Mouse (Mus musculus) kidney, embryonic 15.5 days (tissue): ENCODE measurements around the gene Ilf3. TPM values are rescaled to one million over a fixed set of nuclear protein-coding genes. Genes with fewer than 3 reads are reported as not detected.
"Not testable (repeated sequence)": the region's sequence is repeated elsewhere in the genome, so short reads cannot be mapped to it uniquely, and the experiment has no call there.

Experiments
- ATAC-seq: fragments of 200-750 bp; cut with Nextera tagmentation; replicated peaks from 2 replicates; pipeline ENCODE4 v1.8.0; 2017; ENCODE audit warnings: moderate TSS enrichment; ENCODE audit not compliant: low FRiP score
- H3K27ac ChIP-seq: fragments of 300-500 bp; sonication (generic); 2 replicates; pipeline ENCODE4 v1.5.1; 2015; ENCODE audit warnings: mild to moderate bottlenecking, inconsistent platforms
- H3K27me3 ChIP-seq: fragments of 300-500 bp; sonication (generic); 2 replicates; pipeline ENCODE4 v1.6.1; 2015; ENCODE audit warnings: inconsistent platforms
- H3K36me3 ChIP-seq: fragments of 300-500 bp; sonication (generic); 2 replicates; pipeline ENCODE4 v1.6.1; 2015; ENCODE audit warnings: inconsistent platforms
- H3K4me1 ChIP-seq: fragments of 300-500 bp; sonication (generic); 2 replicates; pipeline ENCODE4 v1.6.1; 2015; ENCODE audit warnings: inconsistent platforms
- H3K4me2 ChIP-seq: fragments of 300-500 bp; sonication (generic); 2 replicates; pipeline ENCODE4 v1.6.1; 2015; ENCODE audit warnings: moderate library complexity, mild to moderate bottlenecking, inconsistent platforms
- H3K4me3 ChIP-seq: fragments of 300-500 bp; sonication (generic); replicated peaks from 2 replicates; pipeline ENCODE4 v1.5.1; 2015; ENCODE audit warnings: mild to moderate bottlenecking, inconsistent platforms
- H3K9ac ChIP-seq: fragments of 300-500 bp; sonication (generic); 2 replicates; pipeline ENCODE4 v1.6.1; 2015; ENCODE audit warnings: mild to moderate bottlenecking, inconsistent platforms
- H3K9me3 ChIP-seq: fragments of 300-500 bp; sonication (generic); replicated peaks from 2 replicates; pipeline ENCODE4 v1.6.1; 2016; ENCODE audit warnings: inconsistent platforms
- WGBS: fragments of 180-500 bp; shearing (Covaris S2); methylation state at CpG from one replicate; pipeline ENCODE4 v1.1.7; 2015; ENCODE audit warnings: mixed read lengths; 5-methylcytosine and 5-hydroxymethylcytosine counted together
- polyA plus RNA-seq: library from polyadenylated mRNA; unstranded; fragments of >200 nt; fragmentation: Nextera tagmentation; extraction: Ambion mirVana; gene quantifications from 2 replicates; pipeline ENCODE4 v1.2.1, GENCODE M21; 2015

Ilf3 gene
- polyA plus RNA-seq, result 208 and 221 TPM in 2 replicates

DNA sequence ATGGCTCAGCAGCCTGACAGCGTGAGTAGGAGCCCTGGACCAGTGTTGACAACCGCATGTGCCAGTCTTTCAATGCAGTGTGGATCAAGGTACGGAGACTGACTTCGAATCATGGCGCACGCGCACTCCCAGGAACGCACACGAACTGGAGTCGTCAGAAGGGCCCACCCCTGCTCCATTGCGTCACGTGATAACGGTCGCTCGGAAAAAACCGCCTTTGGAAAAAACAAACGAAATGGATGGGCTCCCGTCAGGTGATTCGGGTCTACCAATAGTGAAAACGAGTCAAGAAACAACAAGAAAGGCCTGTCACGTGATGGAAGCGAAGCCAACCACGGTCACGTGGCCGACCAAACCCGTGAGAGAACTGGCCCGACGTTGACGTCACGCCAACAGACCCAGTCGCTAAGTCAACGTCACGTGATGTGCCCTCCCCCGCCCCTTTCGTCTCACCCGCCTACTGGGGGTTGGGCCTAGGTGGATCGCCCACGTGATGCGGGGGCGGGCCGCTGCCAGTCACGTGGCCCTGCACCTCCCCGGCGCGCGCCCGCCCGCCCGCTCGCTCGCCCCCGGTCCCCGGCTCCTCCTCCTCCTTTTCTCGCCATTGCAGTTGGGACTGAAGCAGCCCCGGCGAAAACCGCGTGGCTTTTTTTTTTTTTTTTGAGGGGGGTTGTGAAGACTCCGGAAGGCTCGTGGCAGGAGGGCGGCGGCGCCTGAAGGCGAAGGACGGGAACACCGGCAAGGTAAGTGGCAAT is at the start of gene Ilf3:
Gene Ilf3 (plus strand): TSS at position 515 of the 755 bp plus-strand sequence.
- Histone ChIP-seq H3K9me3 (no peaks in the 10 kb centered on the region), H3K4me1 (peaks cover 30% of the 10 kb centered on the region), H3K9ac (peak within 1 kb of the TSS; percentile 75), H3K36me3 (peaks cover 11% of the 10 kb centered on the region), H3K27me3 (peaks cover 4% of the 10 kb centered on the region; the same call in 1 of the 2 replicates), H3K27ac (peak within 1 kb of the TSS; percentile 93), H3K4me3 (peak within 1 kb of the TSS; percentile 67), H3K4me2 (peak within 1 kb of the TSS; percentile 70)
- ATAC-seq, result peak; percentile 86
- under 1% methylated on average over 64 of the region's 66 CpGs for WGBS

DNA sequence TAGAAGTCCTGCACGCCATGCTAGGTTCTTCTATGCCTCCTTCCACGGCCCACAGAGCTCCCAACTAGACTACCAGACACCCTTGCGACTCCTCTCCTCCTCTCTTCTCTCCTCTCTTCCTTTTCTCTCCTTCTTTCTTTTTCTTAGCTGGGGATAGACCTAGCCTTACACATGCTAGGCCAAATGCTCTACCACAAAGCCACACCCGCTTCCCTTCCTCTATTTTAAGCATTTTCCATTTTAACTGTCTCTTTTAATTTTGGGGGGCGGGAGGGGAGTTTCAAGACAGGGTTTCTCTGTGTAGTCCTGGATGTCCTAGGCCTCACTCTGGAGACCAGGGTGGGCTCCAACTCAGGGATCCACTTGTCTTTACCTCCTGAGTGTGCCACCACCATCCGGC is 48.9 kb upstream of the Ilf3 start:
- WGBS, result 90% methylated on average over 6 of the region's 6 CpGs
- Histone ChIP-seq H3K9ac (no peak overlapping the region), H3K4me1 (peaks cover 22% of the 10 kb centered on the region), H3K4me2 (no peak overlapping the region), H3K27ac (no peak overlapping the region), H3K36me3 (no peaks in the 10 kb centered on the region), H3K4me3 (no peak overlapping the region), H3K9me3 (no peaks in the 10 kb centered on the region), H3K27me3 (no peaks in the 10 kb centered on the region)
- no peak for ATAC-seq

DNA sequence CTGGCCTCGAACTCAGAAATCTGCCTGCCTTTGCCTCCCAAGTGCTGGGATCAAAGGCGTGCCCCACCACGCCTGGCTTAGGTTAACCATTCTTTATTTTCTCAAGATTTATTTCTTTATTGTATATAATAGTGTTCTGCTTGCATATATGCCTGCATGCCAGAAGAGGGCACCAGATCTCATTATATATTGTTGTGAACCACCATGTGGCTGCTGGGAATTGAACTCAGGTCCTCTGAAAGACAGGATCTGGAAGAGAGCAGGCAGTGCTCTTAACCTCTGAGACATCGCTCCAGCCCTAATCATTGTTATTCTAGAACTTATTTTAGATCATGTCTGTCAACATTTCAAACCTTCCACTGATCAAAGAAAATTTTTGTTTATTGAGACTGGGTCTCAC is 48.2 kb upstream of the Ilf3 start:
- ATAC-seq, result no peak
- no peak overlapping the region for H3K4me3 ChIP-seq
- H3K9ac ChIP-seq, result no peak overlapping the region
- H3K4me1 ChIP-seq, result peaks cover 25% of the 10 kb centered on the region
- WGBS, result 91% methylated on average over 4 of the region's 4 CpGs
- no peaks in the 10 kb centered on the region for H3K36me3 ChIP-seq
- H3K9me3 ChIP-seq, result no peaks in the 10 kb centered on the region
- no peak overlapping the region for H3K4me2 ChIP-seq
- no peaks in the 10 kb centered on the region for H3K27me3 ChIP-seq
- H3K27ac ChIP-seq, result no peak overlapping the region

DNA sequence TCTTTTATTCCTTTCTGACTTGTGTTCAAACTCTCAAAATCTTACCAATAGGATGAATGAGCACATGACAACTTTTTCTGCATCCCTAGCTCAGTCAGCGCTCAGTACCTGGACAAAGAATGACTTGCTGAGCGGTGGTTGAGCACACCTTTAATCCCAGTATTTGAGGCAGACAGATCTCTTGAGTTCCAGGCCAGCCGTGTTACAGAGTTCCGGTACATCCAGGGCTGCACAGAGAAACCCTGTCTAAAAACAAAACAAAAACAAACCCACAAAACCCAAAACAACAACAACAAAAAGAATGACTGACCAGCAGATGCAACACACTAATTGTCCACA is 47.4 kb upstream of the Ilf3 start:
- Histone ChIP-seq H3K9ac (peak overlapping the region; percentile 60), H3K27me3 (no peaks in the 10 kb centered on the region), H3K4me1 (peaks cover 25% of the 10 kb centered on the region), H3K36me3 (no peaks in the 10 kb centered on the region), H3K27ac (no peak overlapping the region; the same call in 1 of the 2 replicates), H3K9me3 (no peaks in the 10 kb centered on the region), H3K4me2 (peak overlapping the region; percentile 79), H3K4me3 (peak overlapping the region; percentile 71)
- 26% methylated on average over 4 of the region's 4 CpGs for WGBS
- peak; percentile 33; the same call in 1 of the 2 replicates for ATAC-seq

DNA sequence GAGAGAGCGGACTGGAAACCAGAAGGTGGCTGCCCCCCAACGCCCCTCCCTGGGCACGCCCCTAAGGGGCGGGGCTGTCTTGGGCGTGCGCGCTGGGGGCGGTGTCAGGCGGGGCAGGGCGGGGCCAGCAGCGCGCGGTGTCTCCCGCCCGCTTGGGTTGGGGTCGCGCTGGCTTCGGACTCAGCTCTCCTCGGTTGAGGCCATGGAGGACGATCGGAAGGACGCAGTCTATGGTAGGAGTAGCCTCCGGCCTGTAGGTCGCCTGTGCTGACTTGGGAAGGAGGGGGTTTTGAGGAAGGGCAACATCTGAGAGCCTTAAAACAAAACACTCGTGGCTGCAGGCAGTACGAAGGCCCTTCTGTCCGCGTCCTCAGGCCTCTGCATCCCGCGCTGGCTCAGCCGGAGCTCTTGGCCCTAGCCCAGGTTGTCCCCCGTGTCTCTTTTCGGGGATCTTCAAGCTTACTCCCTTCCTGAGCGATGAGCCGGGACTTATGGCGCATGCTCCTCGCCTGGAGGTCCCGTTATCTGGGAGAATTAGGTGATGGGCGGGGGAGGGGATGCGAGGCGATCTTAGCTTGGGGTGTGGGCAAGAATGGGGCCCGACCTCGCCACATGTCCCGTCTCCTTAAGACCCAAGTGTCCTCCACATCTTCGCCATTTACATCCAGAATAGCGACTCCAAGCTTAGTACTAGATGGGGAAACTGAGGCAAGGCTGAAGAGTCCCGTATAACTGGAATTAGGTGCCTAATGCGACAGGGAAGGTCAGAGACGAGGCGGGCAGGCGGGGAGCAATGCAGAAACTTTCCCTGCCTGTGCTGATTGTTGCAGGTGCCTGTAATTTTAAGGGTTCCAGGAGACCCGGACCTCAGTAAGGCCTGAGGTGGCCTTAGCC is 46.8 kb upstream of the Ilf3 start, which contains the start of gene Slc44a2:
Gene Slc44a2 (plus strand): TSS at position 80 of the 894 bp plus-strand sequence.
- Histone ChIP-seq H3K4me1 (peaks cover 25% of the 10 kb centered on the region), H3K9ac (peak within 1 kb of the TSS; percentile 60), H3K36me3 (no peaks in the 10 kb centered on the region), H3K9me3 (no peaks in the 10 kb centered on the region), H3K27ac (peak within 1 kb of the TSS; percentile 76), H3K27me3 (no peaks in the 10 kb centered on the region), H3K4me2 (peak within 1 kb of the TSS; percentile 79), H3K4me3 (peak within 1 kb of the TSS; percentile 71)
- peak; percentile 93 for ATAC-seq
- WGBS, result under 1% methylated on average over 52 of the region's 52 CpGs

DNA sequence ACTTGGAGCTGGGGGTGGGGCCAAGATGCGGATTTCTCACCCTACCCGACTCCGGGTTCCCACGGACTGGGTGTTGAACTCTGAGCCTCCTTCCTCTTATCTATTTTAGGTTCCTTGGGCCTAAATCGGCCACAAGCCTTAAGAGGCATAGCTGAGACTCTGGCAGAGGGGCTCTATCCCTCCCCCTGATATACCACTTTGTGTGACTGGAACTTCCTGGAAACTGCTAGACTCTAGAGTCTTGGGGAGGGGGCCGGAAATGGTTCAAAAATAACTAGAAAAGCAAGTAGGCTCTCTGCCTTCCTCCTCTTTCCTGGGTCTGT is 46.2 kb upstream of the Ilf3 start:
- Histone ChIP-seq H3K4me2 (peak overlapping the region; percentile 79), H3K27me3 (no peaks in the 10 kb centered on the region), H3K9me3 (no peaks in the 10 kb centered on the region), H3K4me1 (peaks cover 25% of the 10 kb centered on the region), H3K36me3 (no peaks in the 10 kb centered on the region), H3K4me3 (peak overlapping the region; percentile 71), H3K9ac (peak overlapping the region; percentile 60), H3K27ac (peak overlapping the region; percentile 76)
- 11% methylated on average over 6 of the region's 6 CpGs for WGBS
- no peak for ATAC-seq

DNA sequence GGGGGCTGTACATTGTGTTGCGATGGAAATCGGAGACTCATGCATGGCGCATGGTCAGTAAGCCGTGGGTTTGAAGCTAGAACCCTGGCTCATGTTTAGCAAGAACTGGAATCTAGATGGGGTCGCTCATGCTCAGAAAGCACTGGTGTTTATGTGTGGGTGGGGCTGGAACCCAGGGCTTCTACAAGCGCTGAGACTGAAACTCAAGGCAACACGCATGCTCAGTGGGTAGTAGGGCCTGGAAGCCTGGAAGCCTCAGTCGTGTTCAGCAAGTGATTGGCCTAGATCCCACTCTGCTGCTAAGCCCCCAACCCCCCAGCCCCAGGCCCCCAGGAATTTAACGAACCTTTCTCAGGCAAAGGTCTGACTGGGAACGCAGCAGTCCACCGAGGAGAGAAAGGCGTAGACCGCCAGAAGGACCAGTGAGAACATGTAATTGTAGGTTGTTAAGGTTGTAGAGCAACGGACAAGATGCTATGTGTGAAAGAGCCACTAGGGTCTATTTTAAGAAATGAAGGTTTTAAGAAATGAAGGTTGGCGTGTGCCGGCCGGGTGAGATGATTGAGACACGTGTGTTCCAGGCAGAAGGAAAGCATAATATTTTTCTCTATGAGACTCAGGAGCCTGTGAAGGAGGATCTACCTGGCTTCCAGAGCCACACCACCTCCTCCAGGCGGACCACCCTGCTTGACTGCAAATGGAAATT is 45.3 kb upstream of the Ilf3 start:
- WGBS, result 79% methylated on average over 19 of the region's 19 CpGs
- Histone ChIP-seq H3K4me2 (peak overlapping the region; percentile 79), H3K9me3 (no peaks in the 10 kb centered on the region), H3K9ac (peak overlapping the region; percentile 60; the same call in 1 of the 2 replicates), H3K4me3 (peak overlapping the region; percentile 71), H3K27ac (peak overlapping the region; percentile 76; the same call in 1 of the 2 replicates), H3K36me3 (no peaks in the 10 kb centered on the region), H3K4me1 (peaks cover 25% of the 10 kb centered on the region), H3K27me3 (no peaks in the 10 kb centered on the region)
- no peak for ATAC-seq

DNA sequence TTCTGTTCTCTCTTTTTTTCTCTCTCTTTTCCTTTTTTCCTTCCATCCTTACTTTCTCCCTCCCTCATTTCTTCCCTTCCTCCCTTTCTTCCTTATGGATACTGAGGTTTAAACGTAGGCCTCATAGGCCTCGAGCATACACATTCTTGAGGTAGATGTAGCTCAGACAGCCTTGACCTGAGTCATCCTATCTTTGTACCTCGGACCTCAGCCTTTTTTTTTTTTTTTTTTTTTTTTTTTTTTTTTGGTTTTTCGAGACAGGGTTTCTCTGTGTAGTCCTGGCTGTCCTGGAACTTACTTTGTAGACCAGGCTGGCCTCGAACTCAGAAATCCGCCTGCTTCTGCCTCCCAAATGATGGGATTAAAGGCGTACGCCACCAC is 44.8 kb upstream of the Ilf3 start:
- not testable (repeated sequence) for H3K4me2 ChIP-seq, H3K9ac ChIP-seq, H3K9me3 ChIP-seq, ATAC-seq, H3K36me3 ChIP-seq, H3K27ac ChIP-seq, H3K4me3 ChIP-seq, H3K27me3 ChIP-seq
- 87% methylated on average over 8 of the region's 8 CpGs for WGBS
- peaks cover 25% of the 10 kb centered on the region for H3K4me1 ChIP-seq

DNA sequence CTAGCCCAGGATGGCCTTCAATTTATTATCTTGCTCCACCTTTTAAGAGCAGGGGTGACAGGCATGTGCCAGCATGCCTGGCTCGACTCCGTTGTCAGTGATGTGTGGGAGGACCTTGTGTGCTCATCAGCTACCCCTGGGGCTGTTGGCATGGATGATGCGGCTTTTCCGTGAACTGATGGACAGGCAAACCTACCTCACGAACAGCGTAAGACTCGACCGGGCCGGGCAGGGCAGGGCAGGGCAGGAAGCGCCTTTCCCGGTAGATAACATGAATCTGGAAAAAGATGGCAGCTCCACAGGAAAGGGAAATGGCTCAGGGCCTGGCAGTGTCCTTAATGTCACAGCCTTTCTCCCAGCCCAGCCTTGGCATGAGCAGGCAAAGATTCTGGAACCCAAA is 43.4 kb upstream of the Ilf3 start:
- H3K27ac ChIP-seq, result no peak overlapping the region
- 86% methylated on average over 11 of the region's 11 CpGs for WGBS

DNA sequence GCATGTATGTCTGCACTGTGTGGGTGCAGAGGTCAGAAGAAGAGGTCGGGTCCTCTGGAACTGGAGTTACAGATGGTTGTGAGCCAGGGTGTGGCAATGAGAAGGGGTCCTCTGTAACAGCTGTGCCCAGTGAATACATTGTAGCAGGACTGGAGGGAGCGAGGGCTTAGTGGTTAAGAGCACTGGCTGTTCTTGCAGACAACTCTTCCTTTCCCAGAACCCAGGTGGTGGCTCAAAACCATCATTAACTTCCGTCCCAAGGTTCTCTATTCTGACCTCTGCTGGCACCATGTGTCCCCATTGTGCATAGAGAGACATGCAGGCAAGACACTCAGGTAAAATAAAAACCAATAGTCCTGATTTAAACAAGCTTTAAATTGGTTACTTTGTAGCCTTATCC is 40.1 kb upstream of the Ilf3 start:
- no peaks in the 10 kb centered on the region for H3K9me3 ChIP-seq
- no peak for ATAC-seq
- H3K27ac ChIP-seq, result no peak overlapping the region
- no peak overlapping the region for H3K4me2 ChIP-seq
- H3K4me1 ChIP-seq, result peaks cover 16% of the 10 kb centered on the region
- 72% methylated on average over 3 of the region's 3 CpGs for WGBS
- H3K9ac ChIP-seq, result no peak overlapping the region
- H3K27me3 ChIP-seq, result no peaks in the 10 kb centered on the region
- H3K36me3 ChIP-seq, result no peaks in the 10 kb centered on the region
- H3K4me3 ChIP-seq, result no peak overlapping the region

More for the DNA sequence above, 43.4 kb upstream of the Ilf3 start:
- no peak for ATAC-seq
- no peak overlapping the region for H3K9ac ChIP-seq
- peaks cover 25% of the 10 kb centered on the region for H3K4me1 ChIP-seq
- no peaks in the 10 kb centered on the region for H3K9me3 ChIP-seq
- H3K27me3 ChIP-seq, result no peaks in the 10 kb centered on the region
- no peak overlapping the region for H3K4me3 ChIP-seq
- H3K4me2 ChIP-seq, result no peak overlapping the region
- no peaks in the 10 kb centered on the region for H3K36me3 ChIP-seq

DNA sequence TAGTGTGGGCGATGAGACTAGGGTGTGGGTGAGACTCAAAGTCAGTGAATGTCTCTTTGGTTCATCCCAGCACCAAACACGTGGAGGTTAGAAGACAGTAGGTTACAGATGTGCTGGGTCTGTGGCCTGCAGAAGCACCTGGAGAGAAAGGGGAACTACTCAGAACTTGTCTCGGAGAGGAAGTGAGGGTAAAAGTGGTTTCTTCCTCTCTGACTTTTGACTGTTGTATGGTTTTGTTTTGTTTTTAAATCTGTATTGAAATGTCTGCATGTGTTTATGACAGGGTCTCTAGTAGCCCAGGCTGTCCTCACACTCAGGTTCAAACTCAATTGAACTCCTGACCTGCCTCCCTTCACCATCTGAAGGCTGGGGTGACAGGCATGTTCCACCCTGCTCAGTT is 39.6 kb upstream of the Ilf3 start:
- ATAC-seq, result no peak
- Histone ChIP-seq H3K27ac (no peak overlapping the region), H3K36me3 (no peaks in the 10 kb centered on the region), H3K9ac (no peak overlapping the region), H3K27me3 (no peaks in the 10 kb centered on the region), H3K4me3 (no peak overlapping the region), H3K4me1 (peaks cover 20% of the 10 kb centered on the region), H3K4me2 (no peak overlapping the region), H3K9me3 (no peaks in the 10 kb centered on the region)
- WGBS, result 78% methylated on average over 3 of the region's 3 CpGs

DNA sequence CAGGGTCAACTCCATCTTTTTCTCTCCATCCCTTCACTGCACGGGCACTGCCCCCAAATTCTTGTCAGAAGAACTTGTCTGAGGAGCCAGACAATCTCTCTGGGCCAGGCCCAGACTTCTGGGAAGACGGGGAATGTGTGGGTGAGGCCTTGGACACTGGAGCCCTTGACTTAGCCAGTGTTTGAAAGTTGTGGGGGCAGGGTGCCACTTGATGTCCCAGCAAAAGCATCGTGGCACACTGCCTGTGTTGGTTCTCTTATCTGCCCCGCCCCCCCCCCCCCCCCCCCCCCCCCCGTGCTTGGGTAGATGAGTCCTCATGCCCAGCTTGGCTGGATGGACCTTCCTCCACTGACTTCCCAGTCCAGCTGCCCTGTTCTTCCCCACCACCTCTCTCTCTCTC is 38.6 kb upstream of the Ilf3 start:
- H3K36me3 ChIP-seq, result no peaks in the 10 kb centered on the region
- no peaks in the 10 kb centered on the region for H3K9me3 ChIP-seq
- no peak for ATAC-seq
- 70% methylated on average over 3 of the region's 5 CpGs for WGBS
- no peak overlapping the region for H3K9ac ChIP-seq
- no peaks in the 10 kb centered on the region for H3K27me3 ChIP-seq
- no peak overlapping the region for H3K4me2 ChIP-seq
- H3K4me1 ChIP-seq, result peaks cover 28% of the 10 kb centered on the region
- no peak overlapping the region for H3K27ac ChIP-seq
- no peak overlapping the region for H3K4me3 ChIP-seq
